Mouse (Mus musculus) right cerebral cortex, adult 2 months (tissue): ENCODE measurements around the gene Hoxb4.

Source experiments
- DNase-seq, 2 experiments: peaks; one replicate each; pipeline ENCODE4 v3.0.0; 2021 to 2022; ENCODE audit warnings: low spot score in 2 of 2

Hoxb4 gene

DNA sequence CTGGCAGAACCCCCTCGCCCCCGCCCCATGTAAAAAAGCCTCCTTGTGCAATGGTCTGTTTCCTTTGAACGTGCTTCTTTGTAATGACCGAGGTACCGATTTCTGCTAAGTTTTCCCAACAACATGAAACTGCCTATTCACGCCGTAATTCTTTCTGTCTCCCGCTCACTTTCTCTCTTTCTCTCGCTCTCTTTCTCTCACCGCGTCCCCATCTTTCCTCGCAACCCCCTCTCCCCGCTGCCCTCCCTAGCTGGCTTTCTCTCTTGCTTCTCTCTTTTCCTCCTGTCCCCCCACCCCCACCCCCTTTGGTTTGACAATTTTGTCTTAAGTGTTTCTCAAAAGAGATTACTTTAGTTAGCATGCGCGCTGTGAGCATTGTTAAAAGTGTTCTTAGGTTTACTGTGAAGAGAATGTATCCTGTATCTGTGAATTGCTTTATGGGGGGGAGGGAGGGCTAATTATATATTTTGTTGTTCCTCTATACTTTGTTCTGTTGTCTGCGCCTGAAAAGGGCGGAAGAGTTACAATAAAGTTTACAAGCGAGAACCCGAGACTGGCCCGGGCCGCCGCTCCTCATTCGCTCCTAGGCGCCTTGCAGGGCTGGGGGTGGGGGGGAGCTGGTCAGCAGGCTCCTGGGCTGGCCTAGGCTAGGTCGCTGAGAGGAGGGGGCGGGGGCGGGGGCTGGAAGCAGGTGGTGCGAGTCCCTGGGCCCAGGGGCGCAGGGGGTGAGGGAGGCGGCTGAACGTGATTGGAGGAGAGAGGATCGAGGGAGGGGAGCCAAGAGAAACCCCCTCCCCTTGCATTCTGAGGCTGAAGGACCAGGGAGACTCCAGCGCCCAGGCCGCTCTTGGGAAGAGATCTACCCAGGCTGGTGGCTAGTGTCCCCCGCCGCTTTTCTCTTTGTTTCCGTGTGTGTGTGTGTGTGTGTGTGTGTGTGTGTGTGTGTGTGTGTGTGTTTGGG, 33.0 kb upstream of the Hoxb4 start:
- no peak for DNase-seq

DNA sequence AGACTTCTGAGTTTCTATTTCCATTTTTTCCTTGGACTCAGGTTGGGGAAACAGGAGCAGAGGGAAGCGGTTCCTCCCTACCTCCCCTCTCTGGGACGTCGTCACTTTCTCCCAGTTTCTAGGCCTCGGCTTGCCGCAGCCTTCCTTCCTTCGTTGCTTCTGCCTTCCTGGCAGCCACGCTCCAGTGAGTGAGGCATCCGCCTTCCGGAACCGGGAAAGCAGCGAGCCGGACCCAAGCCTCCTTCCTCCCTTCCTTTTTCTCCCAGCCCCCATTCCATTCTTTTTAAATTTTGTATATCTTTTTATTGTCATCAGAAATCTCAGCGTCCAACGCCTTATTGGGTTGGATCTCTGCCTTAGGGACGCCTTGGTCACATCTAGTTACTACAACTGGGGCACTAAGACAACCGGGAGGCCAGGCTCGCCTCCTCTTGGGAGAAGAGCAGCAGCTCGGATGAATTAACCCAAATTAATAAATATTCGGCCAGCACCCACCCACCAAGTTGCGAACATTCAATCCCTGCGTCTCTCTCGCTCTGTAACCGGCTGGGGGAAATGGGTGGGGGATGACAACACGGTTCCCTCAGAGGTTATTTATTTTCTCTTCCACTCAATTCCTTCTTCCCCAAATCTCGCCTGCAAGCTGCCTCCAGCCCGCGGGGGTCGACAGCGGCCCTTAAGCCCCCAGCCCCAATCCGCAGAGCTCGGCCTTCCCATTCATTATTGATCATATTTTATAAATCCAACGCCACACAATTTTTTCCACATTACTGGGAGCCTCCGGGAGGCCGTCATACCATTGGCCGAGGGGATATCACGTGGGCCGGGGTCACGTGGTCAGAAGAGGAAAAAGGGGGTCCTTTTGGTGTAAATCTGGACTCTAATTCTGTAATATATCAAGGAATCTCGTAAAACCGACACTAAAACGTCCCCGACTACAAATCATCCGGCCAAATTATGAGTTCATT, 32.0 kb upstream of the Hoxb4 start, which contains the start of gene Hoxb7:
TSS of gene Hoxb7 (plus strand) at position 853 of the 968 bp plus-strand sequence.
- no peak for DNase-seq

DNA sequence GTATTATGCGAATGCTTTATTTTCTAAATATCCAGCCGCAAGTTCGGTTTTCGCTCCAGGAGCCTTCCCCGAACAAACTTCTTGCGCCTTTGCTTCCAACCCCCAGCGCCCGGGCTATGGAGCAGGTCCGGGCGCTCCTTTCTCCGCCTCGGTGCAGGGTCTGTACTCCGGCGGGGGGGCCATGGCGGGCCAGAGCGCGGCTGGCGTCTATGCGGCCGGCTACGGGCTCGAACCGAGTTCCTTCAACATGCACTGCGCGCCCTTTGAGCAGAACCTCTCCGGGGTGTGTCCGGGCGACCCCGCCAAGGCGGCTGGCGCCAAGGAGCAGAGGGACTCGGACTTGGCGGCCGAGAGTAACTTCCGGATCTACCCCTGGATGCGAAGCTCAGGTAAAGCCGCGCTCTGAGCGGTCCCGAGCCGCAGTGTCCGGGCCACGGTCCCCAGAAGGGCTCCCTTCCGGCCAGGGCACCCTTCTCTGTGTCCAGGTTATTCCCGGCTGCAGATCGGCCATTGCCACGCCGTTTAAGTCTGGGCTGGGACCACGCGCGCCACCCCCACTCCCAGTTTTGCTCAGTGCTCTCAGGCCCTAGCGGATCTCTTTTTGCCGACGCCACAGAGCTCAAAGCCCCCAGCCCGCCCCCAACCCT, 31.2 kb upstream of the Hoxb4 start:
- DNase-seq, result no peak

DNA sequence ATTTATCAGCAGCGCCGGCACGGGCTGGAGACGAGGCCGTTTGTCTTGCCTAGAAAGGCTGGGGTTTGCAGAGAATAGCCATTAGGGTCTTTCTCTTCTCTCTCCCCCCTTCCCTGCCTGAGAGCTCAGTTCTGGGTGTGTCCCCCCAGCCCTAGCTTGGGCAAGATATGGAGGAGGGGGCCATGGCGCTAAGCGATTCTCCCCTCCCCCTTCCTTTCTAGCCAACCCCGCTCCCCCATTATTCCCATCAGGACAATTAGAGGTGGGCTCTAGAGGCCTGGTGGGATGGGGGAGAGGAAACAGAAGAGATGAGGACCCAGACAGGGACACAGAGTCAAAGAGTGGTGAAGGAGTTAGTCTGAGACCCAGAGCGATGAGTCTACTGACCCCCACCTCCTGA, 30.7 kb upstream of the Hoxb4 start:
- no peak for DNase-seq

DNA sequence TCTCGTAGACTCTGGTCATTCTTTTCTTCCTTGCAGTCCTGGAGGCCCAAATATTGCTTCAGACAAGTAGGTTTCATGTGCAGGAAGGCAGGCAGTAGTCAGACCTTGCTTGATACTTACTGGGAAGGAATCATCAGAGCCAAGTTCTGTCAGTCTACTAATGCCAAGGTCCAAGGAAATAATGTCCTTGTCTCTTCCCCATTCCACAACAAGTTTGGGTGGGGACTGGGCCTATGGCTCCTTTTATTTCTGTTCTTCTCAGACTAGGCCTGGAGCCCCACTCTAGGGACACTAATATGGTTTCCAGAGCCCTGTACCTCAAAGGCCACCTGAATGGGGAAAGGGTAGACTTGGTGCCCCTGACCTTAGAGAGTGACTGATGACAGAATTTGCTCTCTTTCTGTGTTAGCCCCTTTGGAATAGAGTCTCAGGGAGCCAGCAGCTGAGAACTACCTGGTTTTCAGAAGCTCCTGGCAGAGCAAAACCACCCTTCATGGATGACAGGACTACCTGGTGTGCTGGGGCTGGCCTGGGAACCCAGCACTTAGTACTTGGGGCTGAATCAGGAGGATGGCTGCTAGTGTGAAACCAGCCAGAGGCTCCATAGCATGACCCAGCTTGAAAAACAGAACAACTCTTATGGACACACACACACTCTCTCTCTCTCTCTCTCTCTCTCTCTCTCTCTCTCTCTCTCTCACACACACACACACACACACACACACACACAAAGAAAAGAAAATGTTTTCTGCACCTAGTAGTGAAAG, 29.4 kb upstream of the Hoxb4 start:
- DNase-seq, result no peak

DNA sequence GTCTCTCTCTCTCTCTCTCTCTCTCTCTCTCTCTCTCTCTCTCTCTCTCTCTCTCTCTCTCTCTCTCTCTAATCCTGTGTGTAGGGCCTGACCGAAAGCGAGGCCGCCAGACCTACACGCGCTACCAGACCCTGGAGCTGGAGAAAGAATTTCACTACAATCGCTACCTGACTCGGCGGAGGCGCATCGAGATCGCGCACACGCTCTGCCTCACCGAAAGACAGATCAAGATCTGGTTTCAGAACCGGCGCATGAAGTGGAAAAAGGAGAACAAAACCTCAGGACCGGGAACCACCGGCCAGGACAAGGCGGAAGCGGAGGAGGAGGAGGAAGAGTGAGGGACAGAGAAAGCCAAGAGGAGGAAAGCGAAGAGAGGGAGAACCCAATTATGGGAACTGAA, 28.8 kb upstream of the Hoxb4 start:
- no peak for DNase-seq

DNA sequence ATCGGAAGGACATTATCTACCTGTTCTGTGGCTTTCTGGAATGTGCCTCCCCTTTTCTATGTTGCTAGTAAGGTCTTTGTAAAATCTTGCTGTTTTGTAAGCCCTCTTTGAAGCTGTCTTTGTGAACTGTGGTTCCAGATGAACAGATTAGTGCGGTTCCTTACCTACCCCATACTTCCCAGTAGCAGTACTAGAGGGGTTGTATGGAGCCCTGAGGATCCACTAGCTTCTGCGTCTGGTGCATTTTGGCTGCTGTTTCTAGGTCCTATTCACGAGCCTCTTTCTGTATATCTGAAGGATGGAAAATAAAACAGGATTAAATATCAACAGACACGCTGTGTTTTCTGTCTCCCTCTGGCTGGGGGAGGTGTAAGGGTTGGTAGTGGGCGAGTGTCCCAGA, 28.2 kb upstream of the Hoxb4 start:
- DNase-seq, result no peak

DNA sequence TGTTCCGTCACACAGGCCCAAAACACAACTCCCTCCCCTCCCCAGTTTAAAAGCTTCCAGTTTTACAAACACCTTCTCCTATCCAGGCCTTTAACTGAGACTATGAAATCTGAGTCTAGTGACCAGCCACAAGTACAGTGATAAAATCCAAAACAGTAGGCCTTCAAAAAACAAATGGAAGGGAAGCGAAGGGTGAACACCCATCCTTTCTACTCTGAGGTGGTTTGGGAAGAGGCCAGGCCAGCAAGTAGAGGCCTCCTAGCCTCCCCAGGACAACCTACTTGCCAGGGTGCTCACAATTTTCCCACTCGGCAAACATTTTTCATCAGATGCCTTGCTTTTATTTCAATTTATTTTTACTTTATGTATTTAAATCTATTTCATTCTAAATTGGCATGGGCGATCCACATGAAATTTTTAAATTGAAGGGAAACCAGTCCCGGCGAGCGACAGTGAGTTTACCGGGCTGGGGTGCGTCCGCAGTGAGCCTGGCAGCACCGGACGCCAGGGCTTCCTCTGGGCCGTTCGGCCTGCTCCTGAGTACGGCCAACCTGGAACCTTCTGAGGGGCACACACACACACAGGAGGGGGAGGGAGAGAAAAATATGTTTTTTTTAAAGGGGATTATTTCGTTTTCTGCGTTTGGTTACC, 27.2 kb upstream of the Hoxb4 start:
- no peak for DNase-seq

DNA sequence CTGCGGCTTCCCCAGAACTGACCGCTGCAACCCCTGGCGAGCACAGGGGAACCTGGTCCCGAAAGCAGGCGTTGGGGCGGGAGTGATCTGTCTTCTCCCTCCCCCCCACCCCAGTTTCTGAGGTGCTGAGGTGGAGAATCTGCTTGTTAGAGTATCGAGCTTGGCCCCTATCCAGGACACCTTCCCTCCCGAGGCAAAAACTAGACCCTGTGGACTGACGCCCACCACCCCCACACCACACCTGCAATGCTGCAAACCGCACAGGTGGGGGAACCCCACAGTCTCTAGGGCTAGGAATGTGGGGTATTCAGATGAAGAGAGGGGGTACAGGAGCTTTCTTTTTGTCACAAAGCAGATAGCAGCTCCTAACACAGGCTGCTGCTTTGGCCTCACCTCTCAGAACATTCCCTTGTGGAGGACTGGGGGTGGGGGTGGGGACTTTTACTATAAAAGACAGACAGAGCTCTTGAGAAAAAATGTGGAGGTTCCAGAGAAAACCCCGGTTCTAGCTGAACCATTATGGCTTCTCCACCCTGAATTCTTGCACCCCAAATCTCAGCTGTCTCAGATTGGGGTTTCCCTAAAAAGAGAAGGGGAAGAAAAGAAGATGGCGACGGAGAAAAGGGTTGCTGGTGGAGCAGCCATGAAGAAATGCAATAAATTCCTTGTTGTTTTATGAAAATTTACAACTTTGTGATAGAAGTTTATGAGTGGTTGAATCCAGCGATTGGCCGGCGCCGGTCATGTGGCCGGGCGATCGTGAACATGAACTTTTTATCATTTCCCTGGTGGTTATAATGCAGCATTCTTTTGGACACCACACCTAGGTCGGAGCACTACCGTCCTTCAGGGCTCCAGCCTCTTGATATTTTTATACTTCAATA, 26.1 kb upstream of the Hoxb4 start, which contains the start of gene Hoxb6:
TSS of gene Hoxb6 (plus strand) at position 796 of the 884 bp plus-strand sequence.
- no peak for DNase-seq

DNA sequence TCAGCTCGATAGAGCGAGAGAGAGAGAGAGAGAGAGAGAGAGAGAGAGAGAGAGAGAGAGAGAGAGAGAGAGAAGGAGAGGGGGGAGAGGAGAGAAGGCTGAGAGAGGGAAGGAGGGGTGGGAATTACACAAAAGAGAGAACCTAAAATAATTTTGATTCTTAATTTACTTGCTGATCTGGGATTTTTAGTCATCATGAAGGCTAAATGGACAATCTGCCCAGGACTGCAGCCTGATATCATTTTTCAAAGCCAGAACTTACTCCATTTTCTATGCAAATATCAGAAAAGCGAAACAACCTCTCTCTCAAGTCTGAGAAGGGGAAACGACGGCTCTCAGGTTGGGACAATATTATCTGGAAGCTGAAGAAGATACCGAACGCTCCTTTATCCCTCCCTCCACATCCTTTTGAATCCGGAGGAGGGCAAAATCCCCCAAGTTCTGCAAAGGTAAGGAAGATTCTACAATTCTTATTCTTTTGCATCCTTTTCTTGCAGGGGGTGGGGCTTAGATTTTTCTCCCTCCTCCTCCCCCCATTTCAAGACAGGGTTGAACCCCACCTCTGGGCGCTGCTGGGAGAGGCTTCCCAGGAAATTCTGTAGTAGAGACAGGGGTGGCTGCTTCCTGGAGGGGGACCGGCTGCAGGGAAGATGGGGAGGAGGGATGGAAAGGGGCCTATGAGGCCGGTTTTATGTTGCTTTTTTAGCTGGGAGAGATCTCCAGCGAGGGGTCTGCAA, 25.3 kb upstream of the Hoxb4 start:
- no peak for DNase-seq

DNA sequence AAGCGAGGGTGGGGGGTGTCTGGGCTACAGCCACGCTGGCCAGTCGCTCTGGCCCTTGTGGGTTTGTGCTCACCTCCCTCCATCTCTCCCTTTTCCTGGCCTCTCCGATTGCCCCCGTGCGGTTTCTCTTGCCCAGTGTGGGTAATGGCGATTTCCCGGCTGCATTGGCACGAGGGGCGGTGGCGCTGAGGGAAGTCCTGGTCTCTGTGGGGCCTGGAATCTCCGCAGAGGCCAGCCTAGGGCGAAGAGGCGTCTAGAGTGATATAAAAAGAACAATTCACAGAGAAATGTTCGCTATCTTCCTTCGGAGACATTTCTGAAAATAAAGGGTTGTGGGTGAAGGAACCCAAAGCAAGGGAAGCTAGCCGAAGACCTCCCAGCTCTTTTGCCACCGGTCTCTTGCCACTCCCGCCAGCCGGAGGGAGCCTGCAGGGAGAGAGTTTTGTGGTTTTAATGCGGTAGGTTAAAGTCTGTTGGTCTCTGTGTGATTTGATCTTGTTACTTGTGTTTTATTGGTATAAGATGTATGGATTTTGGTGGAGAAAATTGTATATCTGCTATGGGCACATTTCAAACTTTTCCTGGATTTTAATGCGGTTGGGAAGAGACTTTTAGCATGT, 24.7 kb upstream of the Hoxb4 start:
- no peak for DNase-seq

DNA sequence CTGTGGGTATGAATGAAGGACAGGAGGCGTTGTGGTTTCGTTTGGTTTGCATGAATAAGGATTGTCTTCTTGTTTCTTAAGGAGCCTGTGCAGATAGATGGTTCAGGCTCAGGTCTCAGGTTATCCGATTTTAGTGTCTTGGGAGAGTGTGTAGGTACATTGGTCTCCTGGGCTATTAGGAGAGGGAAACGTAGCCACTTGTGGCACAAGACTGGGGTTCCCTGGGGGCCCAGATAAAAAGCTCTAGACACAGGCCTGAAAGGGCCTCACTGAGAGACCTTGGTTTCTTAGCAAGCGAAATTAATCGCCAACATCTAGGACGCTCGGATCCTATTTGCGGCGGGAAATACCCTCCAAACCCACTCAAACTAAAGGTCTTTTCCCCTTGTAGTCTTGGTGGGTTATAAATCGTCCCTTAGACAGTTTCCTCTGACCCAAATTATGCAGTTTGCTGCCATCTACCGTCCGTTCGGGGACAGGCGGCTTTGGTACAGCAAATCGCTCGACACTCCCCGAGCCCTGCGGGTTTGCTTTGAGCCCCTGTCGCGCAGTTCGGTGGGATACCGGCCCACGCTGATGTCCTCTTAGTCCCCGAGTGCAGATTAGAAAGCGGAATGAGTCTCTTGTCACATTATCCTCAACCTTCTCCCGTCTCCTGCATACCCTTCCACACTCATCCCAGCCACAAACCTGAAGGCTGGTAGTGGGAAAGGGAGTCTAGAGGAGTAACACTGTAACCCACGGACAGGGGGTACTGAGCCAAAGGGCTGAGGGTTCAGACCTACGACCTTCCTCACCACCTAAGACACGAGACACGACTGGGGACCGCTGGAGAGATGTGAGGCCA, 23.6 kb upstream of the Hoxb4 start:
- DNase-seq, result peak; percentile 44 to 65

DNA sequence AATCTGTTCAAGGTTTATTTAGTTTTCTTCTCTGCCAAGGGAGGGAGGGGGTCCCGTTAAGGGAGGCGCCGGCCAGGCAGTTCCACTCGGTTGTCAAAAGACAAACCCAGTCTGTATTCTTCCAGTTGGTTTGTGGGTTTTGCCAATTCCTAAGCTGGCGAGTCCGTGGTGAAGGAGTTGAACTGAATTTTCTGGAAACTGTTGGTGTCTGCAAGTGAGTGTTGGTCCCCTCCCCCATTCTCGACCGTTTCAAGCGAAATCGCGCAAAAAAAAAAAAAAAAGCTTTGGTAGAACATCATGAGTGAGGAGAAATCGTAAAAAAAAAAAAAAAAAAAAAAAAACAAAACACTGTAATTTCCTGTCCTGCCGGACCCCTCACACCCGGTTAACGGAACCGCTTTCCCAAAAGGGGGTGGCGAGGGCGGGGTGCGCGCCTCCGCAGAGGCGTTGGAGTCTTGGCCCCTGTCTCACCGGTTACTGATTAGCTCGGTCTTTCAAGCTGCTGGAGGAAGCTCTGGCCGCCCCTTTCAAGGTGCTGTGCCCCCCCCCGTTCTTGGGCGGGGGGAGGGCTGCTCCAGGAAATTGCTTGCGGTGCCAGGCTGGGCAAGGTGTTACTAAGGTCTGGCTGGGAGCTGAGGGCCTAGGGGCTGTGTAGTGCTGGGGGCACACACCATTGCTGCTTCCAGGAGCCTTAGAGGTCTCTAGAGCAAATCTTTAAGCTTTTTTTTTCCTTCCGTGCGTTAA, 22.8 kb upstream of the Hoxb4 start:
- no peak for DNase-seq

DNA sequence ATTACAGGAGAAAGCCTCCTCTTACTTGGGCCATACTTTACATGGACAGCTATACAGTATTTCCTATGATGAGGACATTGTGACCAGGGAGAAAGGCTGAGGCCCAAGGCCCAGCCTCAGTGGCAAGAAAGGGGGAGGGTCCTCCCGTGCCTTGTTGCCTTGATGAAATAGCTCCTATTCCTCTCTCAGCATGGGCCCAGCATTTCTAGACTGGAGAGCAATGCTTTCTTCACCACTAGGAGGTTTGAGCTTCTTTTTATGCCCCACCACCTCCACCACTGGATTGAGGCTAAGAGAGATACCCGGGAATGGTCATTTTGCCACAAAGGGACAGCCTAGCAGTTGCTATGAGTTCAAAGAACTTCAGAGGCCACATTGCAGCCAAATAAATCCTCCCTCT, 21.1 kb upstream of the Hoxb4 start:
- no peak for DNase-seq

DNA sequence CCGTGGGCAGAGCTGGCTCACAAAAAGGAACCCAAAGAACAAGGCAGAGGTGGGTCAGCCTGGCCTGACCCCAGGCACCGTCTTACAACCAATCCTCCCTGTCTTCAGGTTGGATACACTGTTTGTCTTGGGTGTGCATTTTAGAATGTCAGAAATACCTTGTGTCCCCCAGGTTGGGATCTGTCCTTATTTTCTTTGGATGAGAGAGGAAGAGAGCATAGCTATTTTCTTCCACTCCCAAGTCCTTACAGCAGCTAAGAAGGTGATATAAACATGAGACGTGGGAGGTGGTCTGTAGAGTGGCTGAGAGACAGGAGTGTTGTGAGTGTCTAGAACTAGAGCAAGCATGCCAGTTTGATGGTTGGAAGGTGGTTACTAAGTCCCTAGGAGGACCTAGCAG, 20.6 kb upstream of the Hoxb4 start:
- DNase-seq, result no peak

DNA sequence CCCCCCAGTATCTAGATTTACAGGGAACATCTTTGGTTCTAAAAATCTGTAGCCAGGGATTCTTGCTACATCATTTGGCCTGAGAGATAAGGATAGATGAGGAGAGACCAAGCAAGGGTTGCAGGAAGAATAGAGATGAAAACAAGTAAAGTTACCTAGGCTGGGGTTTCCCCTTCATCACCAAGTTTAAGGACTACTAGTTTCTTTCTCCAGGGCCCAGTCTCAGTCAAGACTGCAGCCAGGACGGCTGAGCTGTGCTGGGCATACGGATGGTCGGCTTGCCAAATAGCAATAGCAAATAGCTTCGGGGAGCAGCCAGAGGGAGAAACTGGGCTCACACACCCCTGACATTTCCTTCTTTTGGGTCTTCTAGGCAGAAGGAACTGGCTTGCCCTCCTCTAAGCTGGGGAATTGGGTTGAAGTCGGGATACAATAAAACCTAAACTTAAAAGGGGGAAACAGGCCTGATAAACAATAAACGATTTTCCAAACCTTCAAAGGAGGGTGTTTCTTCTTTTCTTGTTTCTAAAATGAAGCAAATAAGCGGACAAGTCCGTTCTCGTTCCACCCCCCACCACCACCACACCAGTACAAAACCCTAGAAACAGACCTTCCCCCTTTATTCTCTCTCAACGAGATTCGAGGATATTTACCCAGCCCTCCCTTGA, 20.0 kb upstream of the Hoxb4 start:
- DNase-seq, result no peak
